Mouse (Mus musculus): Measurements from ENCODE around the gene Col13a1.

- TF ChIP-seq CTCF (IDR thresholded peaks at IDR 0.05; ENCODE audit: control insufficient read depth, insufficient read depth, insufficient replicate concordance, low read depth, low read length) = no peak
- TF ChIP-seq POLR2A (IDR thresholded peaks at IDR 0.05; ENCODE audit: control insufficient read depth, low read depth, low read length) = no peak
These were observed 13.5 kb downstream of the Col13a1 start for GRCm38 (mm10) chr10:61965386-61965841.
